Mouse (Mus musculus) hindbrain, embryonic 14.5 days (tissue): ENCODE measurements around the gene Tmem248. TPM values are rescaled to one million over a fixed set of nuclear protein-coding genes. Genes with fewer than 3 reads are reported as not detected.

Source experiments
- ATAC-seq: fragments of 200-750 bp; cut with Nextera tagmentation; 2 replicates; pipeline ENCODE4 v1.8.0; 2017; ENCODE audit warnings: moderate number of reproducible peaks, mild to moderate bottlenecking, moderate TSS enrichment, moderate library complexity; ENCODE audit not compliant: low FRiP score
- DNase-seq: peaks from one replicate; pipeline ENCODE4 v3.0.0-alpha.2; 2015; ENCODE audit warnings: low spot score
- H3K27ac ChIP-seq: fragments of 300-500 bp; sonication (generic); 2 replicates; pipeline ENCODE4 v1.5.1; 2014; ENCODE audit warnings: mild to moderate bottlenecking, moderate library complexity
- H3K27me3 ChIP-seq: fragments of 300-500 bp; sonication (generic); 2 replicates; pipeline ENCODE4 v1.6.1; 2014; ENCODE audit warnings: mild to moderate bottlenecking, low read length, mixed read lengths; ENCODE audit not compliant: control insufficient read depth, insufficient read depth
- H3K36me3 ChIP-seq: fragments of 300-500 bp; sonication (generic); replicated peaks from 2 replicates; pipeline ENCODE4 v1.6.1; 2014; ENCODE audit not compliant: control insufficient read depth, insufficient read depth
- H3K4me1 ChIP-seq: fragments of 300-500 bp; sonication (generic); replicated peaks from 2 replicates; pipeline ENCODE4 v1.6.1; 2014; ENCODE audit warnings: antibody characterized with exemption, low read length, mixed read lengths; ENCODE audit not compliant: control insufficient read depth, insufficient read depth
- H3K4me2 ChIP-seq: fragments of 300-500 bp; sonication (generic); replicated peaks from 2 replicates; pipeline ENCODE4 v1.6.1; 2014; ENCODE audit warnings: mild to moderate bottlenecking, moderate library complexity
- H3K4me3 ChIP-seq: fragments of 300-500 bp; sonication (generic); replicated peaks from 2 replicates; pipeline ENCODE4 v1.5.1; 2014; ENCODE audit warnings: mild to moderate bottlenecking, low read length
- H3K9ac ChIP-seq: fragments of 300-500 bp; sonication (generic); 2 replicates; pipeline ENCODE4 v1.6.1; 2014
- H3K9me3 ChIP-seq: fragments of 300-500 bp; sonication (generic); 2 replicates; pipeline ENCODE4 v1.6.1; 2016; ENCODE audit warnings: low read length; ENCODE audit not compliant: control insufficient read depth
- WGBS: fragments of 180-500 bp; shearing (Covaris S2); extraction: QIAGEN DNeasy Blood & Tissue Kit; methylation state at CpG from one replicate; pipeline ENCODE4 v1.1.7; 2014; 5-methylcytosine and 5-hydroxymethylcytosine counted together
- polyA plus RNA-seq: library from polyadenylated mRNA; unstranded; fragments of >200 nt; fragmentation: Nextera tagmentation; extraction: Ambion mirVana; gene quantifications from 2 replicates; pipeline ENCODE4 v1.2.1, GENCODE M21; 2014

The Tmem248 gene
- polyA plus RNA-seq, 1 experiment from 2014 or later, result 31.3 TPM

GRCm38 (mm10) chr5:130196307-130196706 lies 20.6 kb upstream of the Tmem248 start:
- H3K27me3 ChIP-seq, result no peaks in the 10 kb centered on the region
- ATAC-seq, result no peak
- no peak overlapping the region for H3K27ac ChIP-seq
- H3K4me3 ChIP-seq, result no peak overlapping the region
- no peaks in the 10 kb centered on the region for H3K9me3 ChIP-seq
- no peak overlapping the region for H3K4me2 ChIP-seq
- no peaks in the 10 kb centered on the region for H3K4me1 ChIP-seq
- WGBS, result 78% methylated on average over 1 of the region's 1 CpGs
- peaks cover 65% of the 10 kb centered on the region for H3K36me3 ChIP-seq
- DNase-seq, result no peak
- H3K9ac ChIP-seq, result no peak overlapping the region

GRCm38 (mm10) chr5:130197454-130197853 lies 19.4 kb upstream of the Tmem248 start:
- Histone ChIP-seq H3K27ac (no peak overlapping the region), H3K9ac (no peak overlapping the region), H3K4me2 (no peak overlapping the region), H3K4me1 (no peaks in the 10 kb centered on the region), H3K27me3 (no peaks in the 10 kb centered on the region), H3K36me3 (peaks cover 62% of the 10 kb centered on the region), H3K4me3 (no peak overlapping the region), H3K9me3 (no peaks in the 10 kb centered on the region)
- no peak for DNase-seq
- no peak for ATAC-seq
- WGBS, result 88% methylated on average over 3 of the region's 3 CpGs

- DNase-seq (no peak), ATAC-seq (no peak)
- Histone ChIP-seq H3K4me2 (no peak overlapping the region), H3K4me1 (no peaks in the 10 kb centered on the region), H3K9ac (no peak overlapping the region), H3K4me3 (no peak overlapping the region), H3K27me3 (no peaks in the 10 kb centered on the region), H3K36me3 (peaks cover 61% of the 10 kb centered on the region), H3K9me3 (no peaks in the 10 kb centered on the region), H3K27ac (no peak overlapping the region)
- WGBS, result 94% methylated on average over 7 of the region's 7 CpGs
Measured at GRCm38 (mm10) chr5:130197981-130198380, 18.9 kb upstream of the Tmem248 start.

GRCm38 (mm10) chr5:130200233-130201029 lies 16.4 kb upstream of the Tmem248 start:
- peaks cover 48% of the 10 kb centered on the region for H3K36me3 ChIP-seq
- DNase-seq, result no peak
- 90% methylated on average over 10 of the region's 10 CpGs for WGBS

GRCm38 (mm10) chr5:130203948-130204347 lies 12.9 kb upstream of the Tmem248 start:
- ATAC-seq (no peak), DNase-seq (no peak)
- Histone ChIP-seq H3K4me3 (no peak overlapping the region), H3K27me3 (no peaks in the 10 kb centered on the region), H3K4me1 (no peaks in the 10 kb centered on the region), H3K27ac (no peak overlapping the region), H3K36me3 (peaks cover 60% of the 10 kb centered on the region), H3K9ac (no peak overlapping the region), H3K4me2 (no peak overlapping the region), H3K9me3 (no peaks in the 10 kb centered on the region)
- 89% methylated on average over 4 of the region's 4 CpGs for WGBS

More at GRCm38 (mm10) chr5:130200233-130201029, 16.4 kb upstream of the Tmem248 start:
- Histone ChIP-seq H3K9ac (no peak overlapping the region), H3K4me1 (no peaks in the 10 kb centered on the region), H3K9me3 (no peaks in the 10 kb centered on the region), H3K27ac (no peak overlapping the region), H3K27me3 (no peaks in the 10 kb centered on the region), H3K4me2 (no peak overlapping the region), H3K4me3 (no peak overlapping the region)
- ATAC-seq, result no peak

- 89% methylated on average over 6 of the region's 6 CpGs for WGBS
- ATAC-seq (no peak), DNase-seq (no peak)
- no peaks in the 10 kb centered on the region for H3K9me3 ChIP-seq
- no peak overlapping the region for H3K27ac ChIP-seq
- no peaks in the 10 kb centered on the region for H3K4me1 ChIP-seq
- H3K9ac ChIP-seq, result no peak overlapping the region
- H3K36me3 ChIP-seq, result peaks cover 60% of the 10 kb centered on the region
- no peak overlapping the region for H3K4me2 ChIP-seq
- no peak overlapping the region for H3K4me3 ChIP-seq
- H3K27me3 ChIP-seq, result no peaks in the 10 kb centered on the region
Measured at GRCm38 (mm10) chr5:130204560-130204959, 12.3 kb upstream of the Tmem248 start.

- Histone ChIP-seq H3K36me3 (peaks cover 60% of the 10 kb centered on the region), H3K4me2 (no peak overlapping the region), H3K27ac (no peak overlapping the region), H3K4me3 (no peak overlapping the region), H3K9ac (no peak overlapping the region), H3K9me3 (no peaks in the 10 kb centered on the region), H3K27me3 (no peaks in the 10 kb centered on the region), H3K4me1 (no peaks in the 10 kb centered on the region)
- 94% methylated on average over 3 of the region's 3 CpGs for WGBS
- no peak for DNase-seq
- ATAC-seq, result no peak
Measured at GRCm38 (mm10) chr5:130205441-130206023, 11.3 kb upstream of the Tmem248 start.

GRCm38 (mm10) chr5:130207299-130207698 lies 9.6 kb upstream of the Tmem248 start:
- no peak overlapping the region for H3K27ac ChIP-seq
- no peaks in the 10 kb centered on the region for H3K9me3 ChIP-seq
- H3K4me2 ChIP-seq, result no peak overlapping the region
- no peaks in the 10 kb centered on the region for H3K27me3 ChIP-seq
- H3K36me3 ChIP-seq, result peaks cover 65% of the 10 kb centered on the region
- DNase-seq (no peak), ATAC-seq (no peak)
- no peak overlapping the region for H3K9ac ChIP-seq
- H3K4me1 ChIP-seq, result no peaks in the 10 kb centered on the region
- WGBS, result 90% methylated on average over 4 of the region's 4 CpGs
- no peak overlapping the region for H3K4me3 ChIP-seq

- Histone ChIP-seq H3K27me3 (no peaks in the 10 kb centered on the region), H3K4me3 (no peak overlapping the region), H3K9me3 (no peaks in the 10 kb centered on the region), H3K9ac (no peak overlapping the region), H3K4me2 (no peak overlapping the region), H3K36me3 (peaks cover 60% of the 10 kb centered on the region), H3K4me1 (no peaks in the 10 kb centered on the region), H3K27ac (no peak overlapping the region)
- DNase-seq, result no peak
- no peak for ATAC-seq
- WGBS, result 93% methylated on average over 11 of the region's 11 CpGs
Measured at GRCm38 (mm10) chr5:130212956-130213355, 3.9 kb upstream of the Tmem248 start.
